Mouse (Mus musculus) adrenal gland (tissue): ENCODE data around the gene Gjb4.

ENCODE experiments used
- intact Hi-C: fragments of 180-260 bp; cut with DNase I; formaldehyde crosslinking; loops from one replicate; pipeline ENCODE4 v1.15.1; 2025

The Gjb4 gene

DNA sequence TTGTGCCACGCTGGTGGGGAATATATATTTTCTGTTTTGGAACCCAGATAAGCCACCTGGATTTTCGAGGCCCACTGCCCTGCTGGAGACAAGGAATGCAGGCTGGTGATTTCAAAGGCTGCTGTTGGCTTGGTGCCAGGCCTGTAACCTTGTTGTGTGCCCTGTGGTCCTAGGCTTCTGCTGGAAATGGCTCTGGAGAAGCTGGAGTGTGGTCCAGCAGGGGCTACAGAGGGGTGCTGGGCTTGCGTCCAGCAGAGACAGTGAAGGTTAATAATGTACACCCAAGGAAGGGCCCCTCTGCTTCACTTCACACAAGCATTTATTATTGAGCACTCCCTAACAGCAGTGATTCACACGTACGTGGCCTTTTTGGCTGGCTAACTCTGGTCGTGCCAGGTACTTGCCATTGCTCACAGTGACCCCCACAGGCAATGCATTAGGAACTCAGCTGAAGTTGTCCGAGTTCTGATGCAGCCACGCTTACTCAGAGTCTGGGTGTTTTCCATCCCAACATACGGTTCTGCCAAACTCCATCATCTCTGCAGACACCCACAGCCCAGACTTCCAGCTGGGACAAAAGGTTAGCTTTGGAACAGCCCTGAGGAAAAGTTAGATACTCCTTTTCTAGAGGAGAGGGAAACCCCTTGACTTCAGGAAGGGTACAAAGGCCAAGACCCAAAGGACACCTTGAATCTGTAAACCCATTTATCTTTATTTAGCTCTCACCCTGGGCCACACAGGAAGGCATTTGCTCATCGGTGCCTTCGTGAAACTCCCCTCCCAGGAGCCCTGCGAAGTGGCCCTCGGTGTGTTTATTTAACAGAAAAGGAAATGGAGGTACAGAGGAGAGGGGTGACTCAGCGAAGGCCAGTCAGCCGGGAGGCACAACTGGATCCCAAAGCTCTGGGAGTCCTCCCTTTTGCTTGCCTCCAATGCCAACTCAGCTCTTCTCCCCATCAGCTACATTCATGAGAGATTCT is 915 bp upstream of the Gjb4 start:
- intact Hi-C loops, result no loop called here

- intact Hi-C loops, result no loop called here
Measured at GRCm38 (mm10) chr4:127352594-127352993, 1.3 kb downstream of the Gjb4 start.

DNA sequence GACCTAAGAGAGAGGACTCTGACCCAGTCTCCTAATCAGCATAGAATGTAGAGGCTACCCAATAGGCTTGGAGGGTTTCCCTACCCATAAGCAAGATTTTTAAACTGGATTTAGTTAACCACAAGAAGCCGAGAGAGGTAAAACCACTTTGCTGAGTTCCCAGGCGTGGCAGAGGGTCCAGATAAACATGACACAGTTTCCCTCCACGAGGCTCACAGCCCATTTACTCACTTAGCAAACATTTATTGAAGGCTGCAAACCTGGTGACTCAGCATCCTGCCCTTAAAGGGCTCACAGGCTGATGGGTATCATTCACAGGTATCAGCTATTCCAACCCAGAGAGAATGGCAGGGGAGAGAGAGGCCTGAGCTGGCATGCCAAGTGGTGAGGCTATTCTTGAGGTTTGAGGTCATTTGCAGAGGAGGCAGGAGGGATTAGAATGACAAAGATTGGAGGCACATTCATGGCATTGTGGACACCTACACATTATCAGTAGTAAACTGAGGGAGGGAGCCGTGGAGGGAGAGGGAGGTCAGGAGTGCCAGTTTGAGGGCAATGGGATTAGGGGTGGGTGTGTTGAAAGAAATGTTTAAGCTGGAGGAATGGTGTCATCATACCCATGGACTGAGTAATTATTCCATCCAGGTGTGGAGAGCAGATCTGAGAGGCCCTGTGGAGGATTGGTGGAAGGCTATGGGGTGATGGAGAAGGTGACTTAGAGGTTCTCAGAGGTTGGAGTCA is 4.2 kb downstream of the Gjb4 start:
- intact Hi-C loops, result no loop called here

DNA sequence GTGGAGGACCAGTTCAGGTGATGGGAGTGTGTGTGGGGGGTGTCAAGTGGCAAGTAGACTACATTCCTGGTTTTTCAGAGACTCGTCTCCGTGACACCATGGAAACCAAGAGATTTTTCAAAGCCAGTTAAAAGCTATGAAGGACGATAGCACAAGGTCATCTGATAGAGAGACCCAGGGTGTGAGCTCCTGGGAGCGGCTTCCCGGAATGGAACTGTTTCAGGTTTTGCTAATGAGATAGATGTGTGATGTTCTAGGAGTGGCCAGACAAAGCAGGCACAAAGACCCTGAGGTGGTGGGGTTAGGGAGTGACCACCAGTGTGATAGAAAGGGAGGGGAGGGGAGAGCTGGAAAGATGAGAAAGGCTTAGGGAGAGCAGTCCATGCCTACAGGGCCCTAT is 8.9 kb downstream of the Gjb4 start:
- intact Hi-C loops, result no loop called here

DNA sequence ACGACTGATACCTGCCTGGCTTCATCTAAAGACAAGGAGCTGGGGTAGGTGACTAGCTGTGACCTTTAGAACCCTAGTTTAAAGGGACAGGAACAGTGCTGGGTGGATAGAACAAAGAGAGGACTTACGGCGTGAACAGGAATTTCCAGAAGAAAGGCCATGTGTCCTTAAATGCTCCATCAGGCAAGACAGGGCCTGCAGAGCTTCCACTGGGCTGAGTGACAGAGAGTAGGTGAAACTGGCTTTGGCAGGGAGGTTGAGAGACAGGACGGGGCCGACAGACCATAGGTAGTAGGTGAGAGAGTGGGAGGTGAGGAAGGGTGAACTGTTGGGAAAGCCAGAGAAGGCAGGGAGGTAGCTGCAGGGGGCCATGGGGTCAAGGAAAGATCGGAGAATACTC is 12.5 kb downstream of the Gjb4 start:
- intact Hi-C loops, result no loop called here

GRCm38 (mm10) chr4:127337668-127338067 is 16.2 kb downstream of the Gjb4 start:
- intact Hi-C loops, result no loop called here

DNA sequence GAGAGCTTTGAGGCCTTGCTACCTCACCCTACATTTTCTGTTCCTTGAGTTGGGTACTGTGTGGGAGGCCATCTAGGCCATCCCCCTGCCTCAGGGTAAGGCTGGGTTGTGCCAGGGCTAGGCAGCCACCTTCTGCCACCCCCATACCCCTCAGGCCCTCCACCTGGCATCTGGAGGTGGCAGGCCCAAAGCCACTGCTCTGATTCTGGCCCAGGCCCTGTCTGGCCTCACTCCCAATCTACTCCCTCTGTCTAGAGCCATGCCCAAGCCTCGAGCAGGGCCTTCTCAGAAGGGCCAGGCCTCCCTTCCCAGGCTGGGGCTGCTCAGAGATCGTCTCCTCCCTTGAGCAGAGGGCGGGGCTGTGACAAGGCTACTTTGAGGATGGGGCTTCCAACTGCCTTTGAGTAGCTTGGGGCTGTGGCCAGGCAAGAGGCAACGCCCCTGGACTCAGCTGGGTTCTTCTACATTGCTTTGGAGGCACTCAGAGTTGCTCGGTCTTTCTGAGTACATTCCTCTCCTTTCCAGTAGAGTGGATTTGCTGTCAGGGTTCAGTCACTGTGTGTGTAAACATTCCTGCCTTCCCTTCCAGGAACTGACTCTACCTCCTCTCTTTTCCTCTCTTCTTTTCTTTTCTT is 18.9 kb downstream of the Gjb4 start:
- intact Hi-C loops, result no loop called here

GRCm38 (mm10) chr4:127331171-127331570 is 22.7 kb downstream of the Gjb4 start:
- intact Hi-C loops, result no loop called here

GRCm38 (mm10) chr4:127330181-127331100 is 23.4 kb downstream of the Gjb4 start, which contains the start of gene Gjb3:
TSS of gene Gjb3 (minus strand) at chr4:127330844.
- intact Hi-C loops, result no loop called here

DNA sequence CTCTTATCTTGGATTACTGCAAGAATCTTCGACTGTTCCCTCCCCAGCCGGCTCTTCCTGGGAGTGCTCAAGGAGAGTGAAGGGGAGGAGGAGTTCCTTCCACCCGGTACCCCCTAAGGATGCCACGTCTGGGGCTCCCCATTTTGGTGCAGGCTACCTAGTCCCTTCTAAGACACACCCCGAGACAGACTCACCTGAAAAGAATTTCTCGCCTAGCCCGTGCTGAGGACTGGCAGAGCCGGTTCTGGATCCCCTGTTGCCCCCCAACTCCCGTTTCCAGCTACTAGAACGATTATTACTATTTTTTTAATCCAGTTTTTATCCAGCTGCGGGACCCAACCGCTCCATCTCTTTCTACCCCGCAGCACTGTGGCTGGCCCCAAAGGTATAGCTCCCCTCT is 24.1 kb downstream of the Gjb4 start:
- intact Hi-C loops, result no loop called here

- intact Hi-C loops, result no loop called here
Measured at GRCm38 (mm10) chr4:127329046-127329445, 24.8 kb downstream of the Gjb4 start.

DNA sequence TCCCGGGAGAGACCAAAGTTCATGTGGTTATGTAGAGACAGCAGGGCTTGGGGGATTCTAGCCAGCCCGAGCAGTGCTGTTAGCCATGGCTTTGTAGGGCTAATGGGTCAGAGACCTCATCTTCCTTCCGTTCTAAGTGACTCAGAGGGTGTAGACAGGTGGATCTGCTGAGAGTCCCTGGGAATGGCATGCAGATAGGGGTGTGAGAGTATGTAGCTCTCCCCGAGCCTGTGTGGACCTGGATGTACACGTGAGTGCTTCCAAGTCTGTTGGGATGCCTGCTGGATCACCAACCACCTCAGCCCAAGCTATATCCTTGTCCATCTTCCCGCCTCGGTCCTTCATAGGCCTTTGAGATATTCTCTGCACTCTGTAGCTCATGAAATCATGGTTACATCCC is 25.5 kb downstream of the Gjb4 start:
- intact Hi-C loops, result no loop called here

DNA sequence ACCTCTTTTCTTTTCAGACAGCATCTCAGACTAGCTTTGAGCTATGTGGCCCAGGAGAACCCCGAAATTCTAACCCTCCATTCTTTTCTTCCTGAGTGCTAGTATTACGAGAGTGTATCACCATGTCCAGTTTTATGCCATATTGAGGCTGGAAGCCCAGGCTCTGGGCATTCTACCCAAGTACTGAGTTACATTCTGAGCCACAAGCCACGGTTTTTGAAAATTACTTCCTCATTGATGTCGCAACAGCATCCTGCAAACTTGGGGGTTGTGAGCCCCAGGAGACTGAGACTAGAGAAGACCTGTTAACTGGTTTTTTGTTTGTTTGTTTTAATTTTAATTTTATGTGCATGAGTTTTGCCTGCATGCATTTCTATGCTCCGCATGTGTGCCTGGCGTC is 26.1 kb downstream of the Gjb4 start:
- intact Hi-C loops, result no loop called here

GRCm38 (mm10) chr4:127327258-127327657 is 26.6 kb downstream of the Gjb4 start:
- intact Hi-C loops, result no loop called here

- intact Hi-C loops, result no loop called here
Measured at GRCm38 (mm10) chr4:127325276-127325675, 28.6 kb downstream of the Gjb4 start.

DNA sequence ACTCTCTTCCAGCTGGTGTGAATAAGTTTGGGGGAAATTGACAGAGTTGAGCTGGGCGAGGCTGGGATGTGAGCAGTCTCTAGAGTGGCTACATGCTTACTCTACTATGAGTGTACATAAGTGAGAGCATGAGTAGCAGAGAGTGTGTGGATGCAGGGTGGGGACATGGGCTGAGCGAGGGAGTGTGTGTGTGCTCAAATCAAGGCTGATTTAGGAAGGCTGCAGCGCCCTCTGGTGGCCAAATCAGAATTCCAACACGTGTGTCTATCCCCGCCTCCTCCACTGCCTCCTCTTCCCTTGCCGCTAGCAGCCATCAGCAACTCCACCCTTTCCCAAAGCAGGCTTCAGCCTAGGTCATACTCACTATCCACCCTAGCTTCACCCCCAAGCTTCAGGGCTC is 29.1 kb downstream of the Gjb4 start:
- intact Hi-C loops, result loop anchor here (5.0 kb wide), 1 partner anchor 87 kb away; no protein-coding TSS in a partner anchor

DNA sequence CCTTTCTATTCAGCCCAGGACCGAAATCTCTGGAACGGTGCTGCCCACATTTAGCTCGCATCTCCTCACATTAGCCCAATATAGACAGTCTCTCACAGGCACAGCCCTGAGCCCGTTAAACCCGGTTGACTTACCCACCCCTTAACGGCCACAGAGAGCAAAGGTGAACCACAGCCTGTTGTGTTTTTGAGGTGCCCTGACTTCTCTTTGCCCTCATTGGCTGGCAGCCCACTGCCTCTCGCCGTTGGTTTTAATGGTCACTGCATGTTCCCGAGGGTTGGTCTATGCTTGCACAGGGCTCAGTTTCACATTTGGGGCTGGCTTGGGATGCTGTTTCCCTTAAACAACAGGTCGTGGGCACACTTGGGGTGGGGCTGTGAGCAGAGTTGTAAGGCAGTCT is 29.6 kb downstream of the Gjb4 start:
- intact Hi-C loops, result loop anchor here (5.0 kb wide), 1 partner anchor 87 kb away; no protein-coding TSS in a partner anchor

GRCm38 (mm10) chr4:127323651-127324050 is 30.2 kb downstream of the Gjb4 start:
- intact Hi-C loops, result loop anchor here (5.0 kb wide), 1 partner anchor 86 kb away; no protein-coding TSS in a partner anchor

- intact Hi-C loops, result loop anchor here (2.0 to 5.0 kb wide), 2 partner anchors 69 to 82 kb away; no protein-coding TSS in a partner anchor
Measured at GRCm38 (mm10) chr4:127319613-127320012, 34.3 kb downstream of the Gjb4 start.

- intact Hi-C loops, result no loop called here
Measured at GRCm38 (mm10) chr4:127317143-127317542, 36.7 kb downstream of the Gjb4 start.
